Mouse (Mus musculus): ENCODE measurements at regions not wholly inside any gene's neighbourhood (a gene's known extent, or its start where the extent isn't known, plus 50 kb on each side); places are given as distances from the start of the nearest gene placed in this dataset.

- intact Hi-C loops (cut with DNase I): loop anchor here (10.0 kb wide), 1 partner anchor 46 kb away; no protein-coding TSS in a partner anchor
These were observed 772.3 kb upstream of the Car8 start for GRCm38 (mm10) chr4:9011129-9011518.

GRCm38 (mm10) chr4:9010381-9011128 is 771.7 kb upstream of the Car8 start:
- intact Hi-C loops (cut with DNase I): loop anchor here (10.0 kb wide), 1 partner anchor 46 kb away; no protein-coding TSS in a partner anchor

- intact Hi-C loops (cut with DNase I): loop anchor here (10.0 kb wide), 1 partner anchor 45 kb away; no protein-coding TSS in a partner anchor
These were observed 770.8 kb upstream of the Car8 start for GRCm38 (mm10) chr4:9009656-9010055.

GRCm38 (mm10) chr4:9005938-9006626 is 767.2 kb upstream of the Car8 start:
- intact Hi-C loops (cut with DNase I): no loop called here

GRCm38 (mm10) chr4:9003891-9004290 is 765.0 kb upstream of the Car8 start:
- intact Hi-C loops (cut with DNase I): no loop called here

- intact Hi-C loops (cut with DNase I): no loop called here
These were observed 763.5 kb upstream of the Car8 start for GRCm38 (mm10) chr4:9002380-9002779.

- intact Hi-C loops (cut with DNase I): no loop called here
These were observed 759.8 kb upstream of the Car8 start for GRCm38 (mm10) chr4:8998606-8999005.

- intact Hi-C loops (cut with DNase I): no loop called here
These were observed 753.3 kb upstream of the Car8 start for GRCm38 (mm10) chr4:8992171-8992570.

- intact Hi-C loops (cut with DNase I): no loop called here
These were observed 751.7 kb upstream of the Car8 start for GRCm38 (mm10) chr4:8990551-8990950.

GRCm38 (mm10) chr4:8989614-8990013 is 750.8 kb upstream of the Car8 start:
- intact Hi-C loops (cut with DNase I): no loop called here

GRCm38 (mm10) chr4:8989110-8989509 is 750.3 kb upstream of the Car8 start:
- intact Hi-C loops (cut with DNase I): no loop called here

- intact Hi-C loops (cut with DNase I): no loop called here
These were observed 749.5 kb upstream of the Car8 start for GRCm38 (mm10) chr4:8988345-8988733.

GRCm38 (mm10) chr4:8987544-8988344 is 748.9 kb upstream of the Car8 start:
- intact Hi-C loops (cut with DNase I): no loop called here

- intact Hi-C loops (cut with DNase I): no loop called here
These were observed 747.7 kb upstream of the Car8 start for GRCm38 (mm10) chr4:8986394-8987091.

GRCm38 (mm10) chr4:8984059-8984606 is 745.3 kb upstream of the Car8 start:
- intact Hi-C loops (cut with DNase I): no loop called here

GRCm38 (mm10) chr4:8978949-8979348 is 740.1 kb upstream of the Car8 start:
- intact Hi-C loops (cut with DNase I): no loop called here

- intact Hi-C loops (cut with DNase I): loop anchor here (10.0 kb wide), 1 partner anchor 45 kb away; no protein-coding TSS in a partner anchor
These were observed 731.2 kb upstream of the Car8 start for GRCm38 (mm10) chr4:8969951-8970455.

GRCm38 (mm10) chr4:8968741-8969140 is 729.9 kb upstream of the Car8 start:
- intact Hi-C loops (cut with DNase I): loop anchor here (10.0 kb wide), 1 partner anchor 46 kb away; no protein-coding TSS in a partner anchor

GRCm38 (mm10) chr4:8967986-8968385 is 729.1 kb upstream of the Car8 start:
- intact Hi-C loops (cut with DNase I): loop anchor here (10.0 kb wide), 1 partner anchor 47 kb away; no protein-coding TSS in a partner anchor

GRCm38 (mm10) chr4:8965563-8965962 is 726.7 kb upstream of the Car8 start:
- intact Hi-C loops (cut with DNase I): loop anchor here (10.0 kb wide), 1 partner anchor 49 kb away; no protein-coding TSS in a partner anchor

Measured in adrenal gland (tissue).